Mouse (Mus musculus): ENCODE results near the gene Tmco3. TPM values are rescaled to one million over a fixed set of nuclear protein-coding genes. Genes with fewer than 3 reads are reported as not detected.
A peak's percentile ranks its signal among the peaks of the same experiment; 100 is the strongest.

The Tmco3 gene
- polyA plus RNA-seq, 1 experiment: 22.4 TPM

DNA sequence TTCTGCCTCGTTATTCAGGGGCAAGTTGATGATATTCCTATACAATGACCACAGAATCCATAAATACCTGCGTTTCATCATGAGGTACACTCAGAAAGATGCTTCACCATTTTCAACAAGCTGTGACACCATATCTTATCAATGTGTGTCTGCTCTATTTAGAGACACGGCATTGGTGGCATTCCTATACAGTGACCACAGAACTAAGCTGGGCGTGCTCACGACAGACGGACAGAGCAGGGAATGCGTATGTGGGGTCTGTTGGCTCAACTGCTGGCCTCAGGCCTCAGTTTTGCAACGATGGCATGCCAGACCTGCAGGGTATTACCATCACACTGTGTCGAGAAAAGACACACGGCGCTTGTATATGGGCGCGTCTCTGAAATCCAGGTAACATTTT lies 35.2 kb upstream of the Tmco3 start:
- WGBS: 94% methylated on average over 13 of the region's 13 CpGs
- no peak for DNase-seq
- H3K4me1 ChIP-seq (replicated peaks; ENCODE audit: control insufficient read depth, insufficient read depth, low read length): peaks cover 6% of the 10 kb centered on the region; the same call in 1 of the 2 replicates
- no peaks in the 10 kb centered on the region for H3K27me3 ChIP-seq (ENCODE audit: control insufficient read depth, insufficient read depth, low read length)
- no peak overlapping the region for H3K4me3 ChIP-seq (ENCODE audit: control insufficient read depth, insufficient read depth, low read length)
- no peaks in the 10 kb centered on the region; the same call in 1 of the 2 replicates for H3K36me3 ChIP-seq (ENCODE audit: control insufficient read depth, insufficient read depth, low read length)
- TF ChIP-seq CTCF (IDR thresholded peaks at IDR 0.05; ENCODE audit: borderline replicate concordance, control insufficient read depth, extremely low read depth, insufficient read depth, low read length, poor library complexity) (no peak), POLR2A (IDR thresholded peaks at IDR 0.05; ENCODE audit: control insufficient read depth, extremely low read depth, insufficient read depth, low read length, poor library complexity) (no peak)
- H3K27ac ChIP-seq (ENCODE audit: control insufficient read depth, insufficient read depth, low read length): no peak overlapping the region

DNA sequence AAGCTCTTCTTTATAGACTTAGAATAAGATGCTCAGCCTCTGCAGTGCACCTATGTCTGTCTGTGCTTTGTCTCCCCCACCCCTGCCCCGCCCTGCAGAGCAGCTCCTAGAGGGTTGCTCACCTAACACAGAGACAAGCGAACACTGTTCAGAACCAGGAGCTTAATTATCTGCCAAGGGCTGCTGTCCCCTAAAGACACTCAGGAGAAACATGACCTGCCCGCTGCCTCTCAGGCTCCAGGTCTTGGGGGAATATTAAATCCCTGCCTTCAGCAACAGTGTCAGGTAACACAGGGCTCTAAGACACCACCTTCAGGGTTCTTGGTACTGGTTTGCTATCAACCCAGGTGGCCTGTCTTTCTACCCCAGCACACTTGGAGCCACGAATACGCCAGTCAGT lies 34.6 kb upstream of the Tmco3 start:
- H3K27ac ChIP-seq (ENCODE audit: control insufficient read depth, insufficient read depth, low read length): no peak overlapping the region
- no peaks in the 10 kb centered on the region; the same call in 1 of the 2 replicates for H3K36me3 ChIP-seq (ENCODE audit: control insufficient read depth, insufficient read depth, low read length)
- H3K27me3 ChIP-seq (ENCODE audit: control insufficient read depth, insufficient read depth, low read length): no peaks in the 10 kb centered on the region
- DNase-seq: no peak
- H3K4me1 ChIP-seq (replicated peaks; ENCODE audit: control insufficient read depth, insufficient read depth, low read length): peaks cover 6% of the 10 kb centered on the region; the same call in 1 of the 2 replicates
- TF ChIP-seq POLR2A (IDR thresholded peaks at IDR 0.05; ENCODE audit: control insufficient read depth, extremely low read depth, insufficient read depth, low read length, poor library complexity): no peak
- TF ChIP-seq CTCF (IDR thresholded peaks at IDR 0.05; ENCODE audit: borderline replicate concordance, control insufficient read depth, extremely low read depth, insufficient read depth, low read length, poor library complexity): no peak
- WGBS: 95% methylated on average over 5 of the region's 5 CpGs
- no peak overlapping the region for H3K4me3 ChIP-seq (ENCODE audit: control insufficient read depth, insufficient read depth, low read length)

DNA sequence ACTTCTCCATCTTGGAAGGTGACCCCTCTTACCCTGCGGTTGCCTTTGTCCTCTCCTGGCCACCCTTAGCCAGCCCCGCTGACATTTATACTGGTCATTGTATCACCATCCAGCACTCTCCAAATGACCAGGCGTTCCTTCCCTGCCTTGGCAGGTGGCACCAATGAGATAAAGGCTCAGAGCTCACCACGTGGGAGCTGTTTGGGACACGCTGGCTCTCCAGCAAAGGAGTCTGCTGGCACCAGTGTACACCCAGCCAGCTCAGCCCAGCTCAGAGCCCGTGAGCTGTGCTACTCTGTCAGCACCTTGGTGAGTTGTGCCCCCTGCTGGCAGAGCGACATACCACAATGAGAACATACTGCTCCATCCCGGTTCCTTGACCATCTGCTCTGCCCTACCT lies 34.0 kb upstream of the Tmco3 start, which contains the start of gene Adprhl1:
Gene Adprhl1, minus strand, starts transcription at position 144 of the 400 bp plus-strand sequence.
- peak; percentile 64 for DNase-seq
- Histone ChIP-seq H3K27ac (ENCODE audit: control insufficient read depth, insufficient read depth, low read length) (no peak within 1 kb of the TSS), H3K4me3 (ENCODE audit: control insufficient read depth, insufficient read depth, low read length) (no peak within 1 kb of the TSS), H3K36me3 (ENCODE audit: control insufficient read depth, insufficient read depth, low read length) (no peaks in the 10 kb centered on the region; the same call in 1 of the 2 replicates), H3K4me1 (replicated peaks; ENCODE audit: control insufficient read depth, insufficient read depth, low read length) (peaks cover 6% of the 10 kb centered on the region; the same call in 1 of the 2 replicates), H3K27me3 (ENCODE audit: control insufficient read depth, insufficient read depth, low read length) (no peaks in the 10 kb centered on the region)
- WGBS: 41% methylated on average over 8 of the region's 8 CpGs
- TF ChIP-seq POLR2A (IDR thresholded peaks at IDR 0.05; ENCODE audit: control insufficient read depth, extremely low read depth, insufficient read depth, low read length, poor library complexity) (no peak), CTCF (IDR thresholded peaks at IDR 0.05; ENCODE audit: borderline replicate concordance, control insufficient read depth, extremely low read depth, insufficient read depth, low read length, poor library complexity) (peak; percentile 82; the same call in 1 of the 2 replicates)

DNA sequence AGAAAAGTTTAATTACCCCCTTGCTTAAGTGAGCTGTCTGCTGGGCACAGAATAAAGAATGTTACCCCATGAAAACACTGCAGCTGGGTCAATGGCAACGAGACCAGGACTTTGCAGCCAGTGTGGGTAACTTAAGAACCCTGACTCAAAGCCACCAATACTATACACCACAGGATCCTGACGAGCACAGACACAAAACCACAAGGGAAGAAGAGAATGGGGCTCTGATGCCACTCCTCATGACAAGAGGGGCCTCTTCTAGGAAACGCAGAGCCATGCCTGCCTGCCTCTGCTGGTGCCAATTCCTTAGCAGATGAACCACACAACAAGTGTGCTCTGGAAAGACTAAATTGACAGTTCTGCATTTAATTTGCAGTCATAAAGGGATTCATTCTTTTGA lies 24.6 kb upstream of the Tmco3 start:
- Histone ChIP-seq H3K4me3 (ENCODE audit: control insufficient read depth, insufficient read depth, low read length) (no peak overlapping the region), H3K4me1 (replicated peaks; ENCODE audit: control insufficient read depth, insufficient read depth, low read length) (no peaks in the 10 kb centered on the region), H3K36me3 (ENCODE audit: control insufficient read depth, insufficient read depth, low read length) (no peaks in the 10 kb centered on the region; the same call in 1 of the 2 replicates), H3K27me3 (ENCODE audit: control insufficient read depth, insufficient read depth, low read length) (no peaks in the 10 kb centered on the region), H3K27ac (ENCODE audit: control insufficient read depth, insufficient read depth, low read length) (no peak overlapping the region)
- TF ChIP-seq POLR2A (IDR thresholded peaks at IDR 0.05; ENCODE audit: control insufficient read depth, extremely low read depth, insufficient read depth, low read length, poor library complexity): no peak
- TF ChIP-seq CTCF (IDR thresholded peaks at IDR 0.05; ENCODE audit: borderline replicate concordance, control insufficient read depth, extremely low read depth, insufficient read depth, low read length, poor library complexity): no peak
- WGBS: 6% methylated on average over 3 of the region's 3 CpGs
- no peak for DNase-seq

DNA sequence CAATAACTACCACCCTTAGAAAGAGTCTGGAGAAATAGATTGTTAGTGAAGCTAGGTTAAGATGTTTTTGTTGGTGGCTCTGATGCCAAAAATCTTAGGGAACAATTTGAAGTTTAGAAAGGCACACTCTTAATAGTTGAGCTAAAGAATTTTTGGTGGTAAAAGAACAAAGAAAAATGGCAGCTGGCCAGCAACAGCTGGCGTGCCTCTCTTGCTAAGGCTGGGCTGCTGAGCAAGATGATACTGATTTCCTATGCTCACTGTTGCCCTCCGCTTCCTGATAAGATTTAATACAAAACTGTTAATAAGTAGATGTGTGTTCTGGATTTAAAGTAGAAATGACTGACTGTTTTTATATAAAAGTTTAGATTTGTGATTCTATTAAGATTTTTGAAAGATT lies 20.4 kb upstream of the Tmco3 start:
- H3K4me1 ChIP-seq (replicated peaks; ENCODE audit: control insufficient read depth, insufficient read depth, low read length): no peaks in the 10 kb centered on the region
- WGBS: 64% methylated on average over 2 of the region's 2 CpGs
- no peaks in the 10 kb centered on the region for H3K27me3 ChIP-seq (ENCODE audit: control insufficient read depth, insufficient read depth, low read length)

DNA sequence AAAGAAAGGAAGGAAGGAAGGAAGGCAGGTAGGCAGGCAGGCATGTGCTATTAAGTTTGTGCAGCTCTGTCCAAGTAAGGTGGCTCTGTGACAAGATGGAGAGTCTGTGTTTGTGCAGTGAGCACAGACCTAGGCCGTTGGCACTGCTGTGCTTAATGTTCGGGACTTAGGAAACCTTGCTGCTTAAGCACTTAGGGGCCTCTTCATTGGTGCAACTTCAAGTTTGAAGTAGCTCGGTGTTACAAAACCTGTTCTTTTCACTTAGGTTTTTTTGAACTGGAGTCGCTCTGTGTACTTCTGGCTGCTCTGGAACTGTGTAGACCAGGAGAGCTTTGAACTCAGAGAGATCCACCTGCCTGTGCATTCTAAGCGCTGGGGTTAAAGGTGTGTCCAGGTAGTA lies 15.2 kb upstream of the Tmco3 start:
- no peaks in the 10 kb centered on the region for H3K27me3 ChIP-seq (ENCODE audit: control insufficient read depth, insufficient read depth, low read length)
- no peaks in the 10 kb centered on the region for H3K4me1 ChIP-seq (replicated peaks; ENCODE audit: control insufficient read depth, insufficient read depth, low read length)
- WGBS: 95% methylated on average over 5 of the region's 5 CpGs
- H3K4me3 ChIP-seq (ENCODE audit: control insufficient read depth, insufficient read depth, low read length): no peak overlapping the region
- no peak overlapping the region for H3K27ac ChIP-seq (ENCODE audit: control insufficient read depth, insufficient read depth, low read length)
- 0 out of 2 replicates have a peak, but pooled peaks cover 5% of the 10 kb centered on the region for H3K36me3 ChIP-seq (ENCODE audit: control insufficient read depth, insufficient read depth, low read length)
- DNase-seq: no peak
- no peak for TF ChIP-seq POLR2A (IDR thresholded peaks at IDR 0.05; ENCODE audit: control insufficient read depth, extremely low read depth, insufficient read depth, low read length, poor library complexity)
- TF ChIP-seq CTCF (IDR thresholded peaks at IDR 0.05; ENCODE audit: borderline replicate concordance, control insufficient read depth, extremely low read depth, insufficient read depth, low read length, poor library complexity): no peak

More for the DNA sequence above, 20.4 kb upstream of the Tmco3 start:
- TF ChIP-seq POLR2A (IDR thresholded peaks at IDR 0.05; ENCODE audit: control insufficient read depth, extremely low read depth, insufficient read depth, low read length, poor library complexity): no peak
- TF ChIP-seq CTCF (IDR thresholded peaks at IDR 0.05; ENCODE audit: borderline replicate concordance, control insufficient read depth, extremely low read depth, insufficient read depth, low read length, poor library complexity): no peak
- H3K36me3 ChIP-seq (ENCODE audit: control insufficient read depth, insufficient read depth, low read length): 0 out of 2 replicates have a peak, but pooled peaks cover 5% of the 10 kb centered on the region
- no peak overlapping the region for H3K4me3 ChIP-seq (ENCODE audit: control insufficient read depth, insufficient read depth, low read length)
- H3K27ac ChIP-seq (ENCODE audit: control insufficient read depth, insufficient read depth, low read length): no peak overlapping the region
- DNase-seq: no peak

Data from thymus, adult 2 months (tissue).